Mouse (Mus musculus): ENCODE results near the gene Tmem200b. TPM values are rescaled to one million over a fixed set of nuclear protein-coding genes. Genes with fewer than 3 reads are reported as not detected.
A peak's percentile ranks its signal among the peaks of the same experiment; 100 is the strongest.

Tmem200b gene
- total RNA-seq (2014; rRNA removed; ENCODE audit: low replicate concordance) (16.0 and 23.5 TPM in 2 replicates), polyA plus RNA-seq (2015; fragmentation: Nextera tagmentation; extraction: Ambion mirVana) (0.60 and 0.97 TPM in 2 replicates)

- peak within 1 kb of the TSS; percentile 67 for H3K9ac ChIP-seq (replicated peaks; ENCODE audit: low read depth, low read length)
- peaks cover 18% of the 10 kb centered on the region for H3K4me1 ChIP-seq (ENCODE audit: control insufficient read depth, insufficient read depth)
- peak within 1 kb of the TSS; percentile 76 for H3K27ac ChIP-seq (ENCODE audit: low read depth)
- WGBS = 2% methylated on average over 88 of the region's 130 CpGs
- peaks cover 10% of the 10 kb centered on the region; the same call in 1 of the 2 replicates for H3K27me3 ChIP-seq (ENCODE audit: control insufficient read depth, insufficient read depth, low read length)
- ATAC-seq (ENCODE audit: insufficient read depth, low read depth) (no peak), DNase-seq (ENCODE audit: low spot score) (no peak)
- H3K4me2 ChIP-seq (ENCODE audit: low read depth, low read length) = peak within 1 kb of the TSS; percentile 89
- H3K9me3 ChIP-seq (replicated peaks; ENCODE audit: control insufficient read depth, low read length) = no peaks in the 10 kb centered on the region
- no peak for TF ChIP-seq CTCF (IDR thresholded peaks at IDR 0.05; ENCODE audit: low read depth)
- TF ChIP-seq EP300 (IDR thresholded peaks at IDR 0.05; ENCODE audit: low read depth) = no peak
- peak within 1 kb of the TSS; percentile 64 for H3K4me3 ChIP-seq (ENCODE audit: low read depth, low read length)
- peaks cover 17% of the 10 kb centered on the region; the same call in 1 of the 2 replicates for H3K36me3 ChIP-seq (replicated peaks; ENCODE audit: control insufficient read depth, insufficient read depth, low read length)
Measured at GRCm38 (mm10) chr4:131921461-131922346, at the start of gene Tmem200b. Gene Tmem200b (plus strand): TSS chr4:131921771.

GRCm38 (mm10) chr4:131872672-131873292 lies 48.8 kb upstream of the Tmem200b start:
- WGBS = 8% methylated on average over 11 of the region's 11 CpGs
- Histone ChIP-seq H3K4me1 (ENCODE audit: control insufficient read depth, insufficient read depth) (peaks cover 26% of the 10 kb centered on the region), H3K36me3 (replicated peaks; ENCODE audit: control insufficient read depth, insufficient read depth, low read length) (no peaks in the 10 kb centered on the region; the same call in 1 of the 2 replicates), H3K4me3 (ENCODE audit: low read depth, low read length) (peak overlapping the region; percentile 98), H3K27ac (ENCODE audit: low read depth) (peak overlapping the region; percentile 86), H3K27me3 (ENCODE audit: control insufficient read depth, insufficient read depth, low read length) (no peaks in the 10 kb centered on the region), H3K4me2 (ENCODE audit: low read depth, low read length) (peak overlapping the region; percentile 68), H3K9ac (replicated peaks; ENCODE audit: low read depth, low read length) (peak overlapping the region; percentile 100), H3K9me3 (replicated peaks; ENCODE audit: control insufficient read depth, low read length) (no peaks in the 10 kb centered on the region)
- TF ChIP-seq EP300 (IDR thresholded peaks at IDR 0.05; ENCODE audit: low read depth) = no peak
- no peak for TF ChIP-seq CTCF (IDR thresholded peaks at IDR 0.05; ENCODE audit: low read depth)
- DNase-seq (ENCODE audit: low spot score) (no peak), ATAC-seq (ENCODE audit: insufficient read depth, low read depth) (no peak)

DNA sequence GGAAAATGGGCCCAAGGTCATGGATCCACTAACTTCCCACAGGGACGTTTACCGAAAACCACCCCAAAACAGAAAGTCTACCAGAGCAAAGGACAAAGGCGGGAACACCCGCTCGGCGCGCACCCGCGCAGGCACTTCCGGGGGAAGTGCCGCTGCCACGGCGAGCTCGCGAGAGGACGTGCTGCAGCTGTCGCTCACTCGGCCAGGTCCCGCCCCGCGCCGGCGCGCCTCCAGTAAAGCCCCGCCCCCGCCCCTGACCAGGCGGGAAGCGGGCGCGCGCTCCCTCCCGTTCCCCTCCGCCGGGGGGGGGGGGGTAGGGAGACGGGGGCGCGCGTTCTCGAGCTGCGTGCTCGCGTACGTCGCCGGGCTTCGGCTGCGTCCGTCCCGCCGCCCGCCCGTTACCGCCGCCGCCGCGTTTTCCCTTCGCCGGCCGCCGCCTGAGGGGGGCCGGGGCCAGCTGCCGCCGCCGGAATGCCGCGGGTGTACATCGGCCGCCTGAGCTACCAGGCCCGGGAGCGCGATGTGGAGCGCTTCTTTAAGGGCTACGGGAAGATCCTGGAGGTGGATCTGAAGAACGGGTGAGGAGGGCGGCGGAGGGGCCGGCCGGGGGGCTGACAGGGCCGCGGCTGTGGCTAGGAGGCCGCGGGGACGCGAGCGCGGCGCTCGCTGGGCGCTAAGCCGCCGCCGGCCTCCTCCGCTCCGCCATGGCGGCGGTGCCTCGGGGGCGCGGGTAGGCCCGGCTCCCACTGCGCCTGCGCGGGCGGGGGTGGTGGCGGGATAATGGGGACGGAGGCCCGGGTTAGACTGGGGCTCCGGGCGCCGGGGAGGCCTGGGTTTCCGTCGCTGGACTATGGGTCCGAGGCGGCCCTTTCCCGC lies 48.0 kb upstream of the Tmem200b start, which contains the start of gene Srsf4:
TSS of gene Srsf4 (plus strand) at position 325 of the 876 bp plus-strand sequence.
- H3K4me1 ChIP-seq (ENCODE audit: control insufficient read depth, insufficient read depth) = peaks cover 33% of the 10 kb centered on the region
- ATAC-seq (ENCODE audit: insufficient read depth, low read depth) (peak; percentile 96), DNase-seq (ENCODE audit: low spot score) (peak; percentile 95)
- peak; percentile 73 for TF ChIP-seq EP300 (IDR thresholded peaks at IDR 0.05; ENCODE audit: low read depth)
- no peak for TF ChIP-seq CTCF (IDR thresholded peaks at IDR 0.05; ENCODE audit: low read depth)
- H3K9ac ChIP-seq (replicated peaks; ENCODE audit: low read depth, low read length) = peak within 1 kb of the TSS; percentile 100
- H3K4me3 ChIP-seq (ENCODE audit: low read depth, low read length) = peak within 1 kb of the TSS; percentile 98
- no peaks in the 10 kb centered on the region for H3K9me3 ChIP-seq (replicated peaks; ENCODE audit: control insufficient read depth, low read length)
- peak within 1 kb of the TSS; percentile 82 for H3K4me2 ChIP-seq (ENCODE audit: low read depth, low read length)
- no peaks in the 10 kb centered on the region for H3K27me3 ChIP-seq (ENCODE audit: control insufficient read depth, insufficient read depth, low read length)
- peak within 1 kb of the TSS; percentile 100 for H3K27ac ChIP-seq (ENCODE audit: low read depth)
- 1% methylated on average over 83 of the region's 116 CpGs for WGBS
- H3K36me3 ChIP-seq (replicated peaks; ENCODE audit: control insufficient read depth, insufficient read depth, low read length) = no peaks in the 10 kb centered on the region

DNA sequence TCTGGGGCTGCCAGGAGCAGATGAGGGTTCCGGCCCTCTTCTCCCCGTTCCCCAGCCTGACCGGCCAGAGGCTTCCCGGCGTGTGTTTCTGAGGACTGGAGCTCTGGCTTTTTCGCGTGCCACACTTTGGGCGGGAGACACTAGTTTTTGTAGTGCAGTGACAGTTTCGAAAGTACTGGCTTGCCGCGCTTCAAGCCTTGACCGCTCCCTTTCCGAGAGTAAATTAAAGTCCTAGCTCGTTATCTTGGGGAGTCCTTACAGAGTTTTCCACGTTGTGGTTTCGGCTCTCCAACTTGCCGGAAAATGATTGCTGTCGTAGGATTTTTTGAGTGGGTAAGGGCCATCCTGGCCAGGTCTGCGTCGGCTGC lies 47.4 kb upstream of the Tmem200b start:
- no peaks in the 10 kb centered on the region for H3K9me3 ChIP-seq (replicated peaks; ENCODE audit: control insufficient read depth, low read length)
- H3K27me3 ChIP-seq (ENCODE audit: control insufficient read depth, insufficient read depth, low read length) = no peaks in the 10 kb centered on the region
- peak; percentile 7 for ATAC-seq (ENCODE audit: insufficient read depth, low read depth)

DNA sequence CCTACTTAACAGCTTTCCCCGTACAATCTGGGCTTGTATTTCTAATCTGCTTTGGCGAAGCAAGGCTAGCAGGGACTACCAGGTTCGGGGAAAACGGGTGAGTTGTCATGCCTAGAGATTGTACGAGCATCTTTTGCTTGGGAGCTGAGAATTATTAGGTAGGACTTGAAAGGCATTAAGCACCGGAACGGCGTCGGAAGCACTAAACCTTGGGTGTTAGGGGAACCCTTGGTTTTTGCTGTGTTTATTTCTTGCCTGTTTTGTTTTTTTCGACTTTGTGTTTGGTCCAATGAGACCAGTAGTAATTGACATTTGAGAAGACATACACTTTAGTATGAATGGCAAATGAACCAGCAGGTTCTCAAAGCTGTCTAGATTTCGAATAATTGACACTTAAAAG lies 47.0 kb upstream of the Tmem200b start:
- H3K9ac ChIP-seq (replicated peaks; ENCODE audit: low read depth, low read length) = peak overlapping the region; percentile 100
- H3K36me3 ChIP-seq (replicated peaks; ENCODE audit: control insufficient read depth, insufficient read depth, low read length) = no peaks in the 10 kb centered on the region
- TF ChIP-seq EP300 (IDR thresholded peaks at IDR 0.05; ENCODE audit: low read depth) (no peak), CTCF (IDR thresholded peaks at IDR 0.05; ENCODE audit: low read depth) (no peak)
- peak overlapping the region; percentile 98 for H3K4me3 ChIP-seq (ENCODE audit: low read depth, low read length)
- no peak for ATAC-seq (ENCODE audit: insufficient read depth, low read depth)
- peaks cover 41% of the 10 kb centered on the region for H3K4me1 ChIP-seq (ENCODE audit: control insufficient read depth, insufficient read depth)
- WGBS = 1% methylated on average over 11 of the region's 11 CpGs
- H3K4me2 ChIP-seq (ENCODE audit: low read depth, low read length) = peak overlapping the region; percentile 82
- peak overlapping the region; percentile 100 for H3K27ac ChIP-seq (ENCODE audit: low read depth)
- no peaks in the 10 kb centered on the region for H3K27me3 ChIP-seq (ENCODE audit: control insufficient read depth, insufficient read depth, low read length)
- no peak for DNase-seq (ENCODE audit: low spot score)
- H3K9me3 ChIP-seq (replicated peaks; ENCODE audit: control insufficient read depth, low read length) = no peaks in the 10 kb centered on the region

More for the DNA sequence above, 47.4 kb upstream of the Tmem200b start:
- H3K4me2 ChIP-seq (ENCODE audit: low read depth, low read length) = peak overlapping the region; percentile 82
- H3K27ac ChIP-seq (ENCODE audit: low read depth) = peak overlapping the region; percentile 100
- DNase-seq (ENCODE audit: low spot score) = peak; percentile 47
- peak overlapping the region; percentile 100 for H3K9ac ChIP-seq (replicated peaks; ENCODE audit: low read depth, low read length)
- peak overlapping the region; percentile 98 for H3K4me3 ChIP-seq (ENCODE audit: low read depth, low read length)
- H3K36me3 ChIP-seq (replicated peaks; ENCODE audit: control insufficient read depth, insufficient read depth, low read length) = no peaks in the 10 kb centered on the region
- under 1% methylated on average over 20 of the region's 20 CpGs for WGBS
- peaks cover 37% of the 10 kb centered on the region for H3K4me1 ChIP-seq (ENCODE audit: control insufficient read depth, insufficient read depth)
- TF ChIP-seq EP300 (IDR thresholded peaks at IDR 0.05; ENCODE audit: low read depth) (no peak), CTCF (IDR thresholded peaks at IDR 0.05; ENCODE audit: low read depth) (no peak)
